Mouse (Mus musculus) macrophage (primary cell): Measurements from ENCODE around the gene Tbrg1. TPM values are rescaled to one million over a fixed set of nuclear protein-coding genes. Genes with fewer than 3 reads are reported as not detected.

ENCODE experiments used
- H3K27ac ChIP-seq: fragments of 350-480 bp; formaldehyde crosslinking; 2 replicates; pipeline ENCODE4 v1.9.0; 2021
- H3K36me3 ChIP-seq: fragments of 350-480 bp; formaldehyde crosslinking; 2 replicates; pipeline ENCODE4 v1.9.0; 2021; ENCODE audit errors: inconsistent target
- H3K4me3 ChIP-seq: fragments of 350-480 bp; formaldehyde crosslinking; 2 replicates; pipeline ENCODE4 v1.9.0; 2021; ENCODE audit errors: inconsistent target
- H3K79me2 ChIP-seq: fragments of 350-480 bp; formaldehyde crosslinking; 2 replicates; pipeline ENCODE4 v1.9.0; 2021; ENCODE audit errors: inconsistent target
- WGBS: methylation state at CpG from one replicate; pipeline ENCODE4 v1.1.7; 2026; ENCODE audit warnings: inconsistent platforms; ENCODE audit not compliant: missing documents; 5-methylcytosine and 5-hydroxymethylcytosine counted together
- polyA plus RNA-seq: library from polyadenylated mRNA; stranded (reverse); fragments of 250-400 nt; gene quantifications from 3 replicates; pipeline ENCODE4 v1.2.4, GENCODE M21; 2018; ENCODE audit warnings: inconsistent platforms
- total RNA-seq, 78 experiments: library from RNA; depleted of rRNA; stranded (reverse); fragments of 250-400 nt; gene quantifications; 1 replicate in 9 of 78; 2 replicates in 24 of 78; 3 replicates in 43 of 78; 4 replicates in 2 of 78; pipeline ENCODE4 v1.2.4; 2018; ENCODE audit warnings: inconsistent platforms in 56 of 78

Gene Tbrg1
- total RNA-seq (2018; cell fraction: chromatin; rRNA removed) = 10 to 100 TPM; 10.4 to 41.0 (median 26.3) TPM
- 10 to 100 TPM; 24.8 to 39.8 (median 33.9) TPM for total RNA-seq (2018; cell fraction: cytosol; rRNA removed)
- total RNA-seq (2018; cell fraction: nucleus; rRNA removed) = 10 to 100 TPM; 12.8 to 41.1 (median 24.0) TPM
- 27.0 to 40.4 TPM (median 32.6 TPM) in 3 replicates for polyA plus RNA-seq

DNA sequence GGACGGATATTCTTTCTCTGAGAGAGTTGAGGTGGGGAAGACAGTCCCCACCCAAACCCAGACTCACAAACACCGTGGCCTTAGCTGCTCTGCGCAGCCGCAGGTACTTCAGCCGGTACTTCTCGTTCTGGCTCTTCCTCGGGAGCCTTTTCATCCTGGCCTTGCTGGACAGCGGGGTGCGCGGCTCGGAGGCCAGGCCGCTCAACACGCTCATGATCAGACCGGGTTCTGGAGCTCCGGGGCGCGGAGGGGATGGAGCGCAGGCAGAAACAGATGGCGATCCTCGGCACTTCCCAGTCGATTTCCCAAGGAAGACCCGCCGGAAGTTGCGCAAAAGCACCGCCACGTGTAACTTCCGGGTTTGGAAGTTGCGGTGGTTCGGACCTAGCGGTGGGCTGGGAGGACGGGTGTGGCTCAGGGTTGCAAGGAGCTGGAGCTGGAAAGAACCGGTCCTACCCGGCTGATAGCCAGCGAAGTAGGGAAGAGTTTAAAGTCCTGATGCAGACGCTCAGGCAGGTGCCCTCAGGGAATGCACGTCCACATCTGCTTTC is at the start of gene Tbrg1:
TSS of gene Tbrg1 (minus strand) at position 382 of the 551 bp plus-strand sequence.
- H3K27ac ChIP-seq = peak within 1 kb of the TSS; percentile 44
- WGBS = 1% methylated on average over 36 of the region's 36 CpGs
- peaks cover 10% of the 10 kb centered on the region; the same call in 1 of the 2 replicates for H3K79me2 ChIP-seq
- H3K4me3 ChIP-seq = peak within 1 kb of the TSS; percentile 87
- peaks cover 26% of the 10 kb centered on the region for H3K36me3 ChIP-seq

GRCm38 (mm10) chr9:37689970-37690686 is 33.0 kb upstream of the Tbrg1 start:
- Histone ChIP-seq H3K79me2 (no peaks in the 10 kb centered on the region), H3K27ac (no peak overlapping the region), H3K36me3 (no peaks in the 10 kb centered on the region), H3K4me3 (no peak overlapping the region)
- WGBS = 67% methylated on average over 4 of the region's 5 CpGs

DNA sequence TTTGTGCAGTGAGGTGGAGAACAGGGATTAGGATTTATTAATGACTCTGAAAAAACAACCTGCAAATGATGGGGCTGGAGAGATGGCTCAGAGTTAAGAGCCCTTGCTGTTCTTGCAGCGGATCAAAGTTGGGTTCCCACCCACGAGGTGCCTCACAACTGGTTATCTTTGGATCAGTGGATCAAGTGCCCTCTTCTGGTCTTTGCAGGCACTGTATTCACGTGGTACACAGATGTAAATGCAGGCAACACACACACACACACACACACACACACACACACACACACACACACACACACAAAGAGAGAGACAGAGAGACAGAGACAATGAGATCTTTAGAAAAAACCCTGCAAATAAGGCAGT is 30.8 kb upstream of the Tbrg1 start:
- Histone ChIP-seq H3K36me3 (no peaks in the 10 kb centered on the region), H3K79me2 (no peaks in the 10 kb centered on the region), H3K27ac (no peak overlapping the region), H3K4me3 (no peak overlapping the region)
- WGBS = 58% methylated on average over 3 of the region's 3 CpGs

DNA sequence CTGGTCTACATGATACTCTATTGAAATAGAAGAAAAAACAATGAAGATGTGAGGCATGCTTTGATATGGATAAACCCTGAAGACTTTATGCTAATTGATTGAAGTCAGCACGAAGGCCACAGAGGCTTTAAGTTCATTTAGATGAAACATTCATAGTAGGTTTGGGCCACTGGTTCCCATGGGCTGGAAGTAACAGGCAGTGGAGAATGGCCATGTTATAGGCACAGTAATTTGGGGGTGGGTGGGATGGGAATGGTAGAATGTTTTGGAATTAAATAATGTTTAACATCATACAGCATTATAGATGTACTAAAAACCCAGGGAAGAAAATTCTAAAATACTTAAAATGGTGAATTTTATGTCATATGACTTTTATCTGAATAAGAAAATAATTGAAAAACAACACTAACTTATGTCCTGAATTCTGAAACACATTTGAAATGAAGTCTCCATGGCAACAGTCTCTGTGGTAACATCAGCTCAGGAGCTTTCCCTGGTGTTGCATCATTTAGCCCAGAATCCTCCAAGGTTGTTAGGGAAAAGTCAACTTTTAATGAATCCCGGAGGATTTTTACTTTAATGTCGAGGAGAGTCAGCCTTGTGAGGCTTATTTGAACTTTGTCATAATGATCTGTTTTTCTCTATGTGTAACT is 30.3 kb upstream of the Tbrg1 start:
- H3K27ac ChIP-seq = no peak overlapping the region
- 85% methylated on average over 3 of the region's 3 CpGs for WGBS
- H3K79me2 ChIP-seq = no peaks in the 10 kb centered on the region
- no peaks in the 10 kb centered on the region for H3K36me3 ChIP-seq
- H3K4me3 ChIP-seq = no peak overlapping the region

DNA sequence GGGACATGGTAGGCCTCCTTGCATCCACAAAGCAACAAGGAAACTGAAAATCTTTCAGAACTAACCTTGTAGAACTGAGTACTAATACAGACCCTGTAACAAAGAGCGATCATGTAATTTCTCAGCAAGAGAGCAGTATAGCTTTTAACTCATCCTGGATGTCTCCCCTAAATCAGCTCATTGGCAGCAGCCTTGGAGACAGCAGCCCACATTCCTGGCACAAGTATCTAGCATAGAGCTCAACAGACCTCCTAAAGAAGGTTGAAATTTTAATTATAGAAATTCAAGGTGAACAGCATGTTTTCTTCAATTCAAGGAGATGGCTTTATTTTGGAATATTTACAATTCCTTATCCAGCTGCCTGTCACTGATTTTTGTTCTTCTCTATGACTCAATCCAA is 24.0 kb upstream of the Tbrg1 start:
- no peak overlapping the region for H3K27ac ChIP-seq
- no peak overlapping the region for H3K4me3 ChIP-seq
- no peaks in the 10 kb centered on the region for H3K79me2 ChIP-seq
- 91% methylated on average over 1 of the region's 1 CpGs for WGBS
- H3K36me3 ChIP-seq = no peaks in the 10 kb centered on the region

DNA sequence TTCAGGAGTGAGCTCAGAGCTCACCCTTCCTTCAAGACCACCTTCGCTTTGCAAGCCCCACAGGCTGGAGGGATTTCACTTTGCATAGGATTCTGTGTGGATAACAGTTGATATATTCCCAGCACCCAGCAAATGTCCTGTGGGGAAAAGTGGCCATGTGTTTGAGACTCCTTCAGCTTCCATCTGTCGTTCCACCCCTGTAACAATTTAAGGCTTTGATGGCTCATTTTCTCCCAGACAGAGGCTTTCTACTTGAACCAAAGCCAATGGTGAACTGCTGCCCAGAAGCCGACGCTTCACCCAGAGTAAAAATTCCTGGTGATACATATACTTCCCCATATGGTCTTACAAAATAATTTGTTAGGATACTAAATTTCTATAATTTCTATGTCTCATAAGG is 18.2 kb upstream of the Tbrg1 start:
- 89% methylated on average over 4 of the region's 4 CpGs for WGBS
- H3K36me3 ChIP-seq = no peaks in the 10 kb centered on the region
- H3K4me3 ChIP-seq = no peak overlapping the region
- H3K79me2 ChIP-seq = no peaks in the 10 kb centered on the region
- no peak overlapping the region for H3K27ac ChIP-seq

- Histone ChIP-seq H3K4me3 (no peak overlapping the region), H3K27ac (no peak overlapping the region), H3K36me3 (no peaks in the 10 kb centered on the region), H3K79me2 (no peaks in the 10 kb centered on the region)
- 88% methylated on average over 3 of the region's 3 CpGs for WGBS
Measured at GRCm38 (mm10) chr9:37670261-37670660, 13.1 kb upstream of the Tbrg1 start.

- H3K27ac ChIP-seq = no peak overlapping the region
- no peaks in the 10 kb centered on the region for H3K36me3 ChIP-seq
- H3K4me3 ChIP-seq = no peak overlapping the region
- WGBS = 74% methylated on average over 4 of the region's 4 CpGs
- H3K79me2 ChIP-seq = no peaks in the 10 kb centered on the region
Measured at GRCm38 (mm10) chr9:37669678-37670077, 12.6 kb upstream of the Tbrg1 start.

- WGBS = 22% methylated on average over 6 of the region's 6 CpGs
- H3K27ac ChIP-seq = no peak within 1 kb of the TSS
- no peaks in the 10 kb centered on the region for H3K36me3 ChIP-seq
- H3K79me2 ChIP-seq = no peaks in the 10 kb centered on the region
- no peak within 1 kb of the TSS for H3K4me3 ChIP-seq
Measured at GRCm38 (mm10) chr9:37669115-37669514, 12.0 kb upstream of the Tbrg1 start, which contains the start of gene Panx3. Gene Panx3, minus strand, starts transcription at chr9:37669235.

- no peaks in the 10 kb centered on the region for H3K79me2 ChIP-seq
- H3K27ac ChIP-seq = no peak overlapping the region
- no peak overlapping the region for H3K4me3 ChIP-seq
- WGBS = 89% methylated on average over 7 of the region's 7 CpGs
- no peaks in the 10 kb centered on the region for H3K36me3 ChIP-seq
Measured at GRCm38 (mm10) chr9:37666045-37666444, 8.9 kb upstream of the Tbrg1 start.

GRCm38 (mm10) chr9:37664604-37665003 is 7.5 kb upstream of the Tbrg1 start:
- no peaks in the 10 kb centered on the region for H3K36me3 ChIP-seq
- 64% methylated on average over 2 of the region's 2 CpGs for WGBS
- no peak overlapping the region for H3K27ac ChIP-seq
- no peak overlapping the region for H3K4me3 ChIP-seq
- H3K79me2 ChIP-seq = no peaks in the 10 kb centered on the region

DNA sequence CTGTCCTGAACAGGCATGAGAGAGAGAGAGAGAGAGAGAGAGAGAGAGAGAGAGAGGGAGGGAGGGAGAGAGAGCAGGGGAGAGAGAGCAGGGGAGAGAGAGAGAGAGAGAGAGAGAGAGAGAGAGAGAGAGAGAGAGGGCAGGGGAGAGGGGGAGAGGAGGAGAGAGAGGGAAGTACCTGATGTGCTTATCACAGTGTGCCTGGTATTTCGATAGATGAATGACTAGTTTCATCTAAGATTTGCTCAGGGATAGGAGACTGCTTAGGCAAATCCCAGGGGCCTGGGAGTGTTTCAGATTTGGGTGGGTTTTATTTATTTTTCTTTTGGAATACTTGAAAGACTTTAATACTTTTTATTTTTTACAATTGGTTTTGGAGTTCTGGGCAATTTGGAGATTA is 6.1 kb upstream of the Tbrg1 start:
- H3K27ac ChIP-seq = no peak overlapping the region
- H3K4me3 ChIP-seq = no peak overlapping the region
- H3K79me2 ChIP-seq = no peaks in the 10 kb centered on the region
- H3K36me3 ChIP-seq = no peaks in the 10 kb centered on the region
- WGBS = 75% methylated on average over 1 of the region's 1 CpGs

DNA sequence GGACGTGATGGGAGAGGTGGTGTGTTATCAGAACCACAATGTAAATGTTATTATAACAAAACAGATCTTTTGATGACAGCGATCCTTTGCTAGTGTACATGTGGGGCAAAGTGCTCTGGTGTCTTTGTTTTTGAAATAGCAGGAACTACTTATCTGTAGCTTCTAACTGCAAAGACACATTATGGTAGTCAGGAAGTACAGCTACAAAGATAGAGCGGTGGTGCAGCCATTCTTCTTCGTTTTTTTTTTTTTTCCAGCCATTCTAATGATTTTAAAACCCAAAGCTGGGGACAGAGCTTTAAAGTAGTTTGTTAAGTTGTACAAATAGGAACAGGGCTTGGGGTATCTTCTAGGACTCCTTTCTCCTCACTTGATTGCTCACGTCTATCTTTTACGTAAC is 2.3 kb upstream of the Tbrg1 start:
- peaks cover 10% of the 10 kb centered on the region; the same call in 1 of the 2 replicates for H3K79me2 ChIP-seq
- H3K4me3 ChIP-seq = no peak overlapping the region
- H3K36me3 ChIP-seq = peaks cover 2% of the 10 kb centered on the region; the same call in 1 of the 2 replicates
- WGBS = 90% methylated on average over 5 of the region's 6 CpGs
- H3K27ac ChIP-seq = no peak overlapping the region

DNA sequence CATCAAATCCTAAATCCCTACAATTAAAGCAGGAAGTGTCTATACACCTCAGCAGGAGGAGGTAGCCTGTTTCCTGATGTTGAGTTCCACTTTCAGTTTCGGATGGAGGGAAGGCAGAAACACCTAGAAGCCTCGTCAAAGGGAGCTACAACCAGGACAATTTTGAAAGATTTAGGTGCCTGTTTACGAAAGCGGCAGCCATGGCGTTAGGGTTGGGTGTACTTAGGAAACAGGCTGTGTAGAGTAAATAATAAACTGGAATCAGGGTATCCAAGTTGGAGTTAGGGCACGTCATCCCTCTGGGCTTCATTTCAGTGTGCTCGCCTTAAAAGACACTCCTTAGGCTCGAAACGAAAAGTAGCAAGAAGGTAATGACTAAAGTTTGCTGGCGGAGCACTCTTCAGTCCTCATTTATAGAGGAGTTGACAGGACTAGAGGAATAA is 652 bp downstream of the Tbrg1 start:
- Histone ChIP-seq H3K79me2 (peaks cover 10% of the 10 kb centered on the region; the same call in 1 of the 2 replicates), H3K27ac (peak overlapping the region; percentile 44), H3K36me3 (peaks cover 30% of the 10 kb centered on the region), H3K4me3 (peak overlapping the region; percentile 87)
- 0% methylated on average over 10 of the region's 10 CpGs for WGBS

- H3K36me3 ChIP-seq = peaks cover 35% of the 10 kb centered on the region
- no peak overlapping the region for H3K27ac ChIP-seq
- peaks cover 10% of the 10 kb centered on the region; the same call in 1 of the 2 replicates for H3K79me2 ChIP-seq
- H3K4me3 ChIP-seq = peak overlapping the region; percentile 87
- WGBS = 22% methylated on average over 8 of the region's 8 CpGs
Measured at GRCm38 (mm10) chr9:37655961-37656360, 1.2 kb downstream of the Tbrg1 start.
